Mouse (Mus musculus) hindbrain, embryonic 11.5 days (tissue): ENCODE measurements at regions not wholly inside any gene's neighbourhood (a gene's known extent, or its start where the extent isn't known, plus 50 kb on each side); places are given as distances from the start of the nearest gene placed in this dataset.

ENCODE experiments used
- ATAC-seq: fragments of 200-750 bp; cut with Nextera tagmentation; 2 replicates; pipeline ENCODE4 v1.8.0; 2017; ENCODE audit warnings: mild to moderate bottlenecking, moderate TSS enrichment, moderate library complexity; ENCODE audit not compliant: low FRiP score
- DNase-seq: peaks from one replicate; pipeline ENCODE4 v3.0.0-alpha.2; 2015; ENCODE audit warnings: low spot score
- H3K27ac ChIP-seq: fragments of 300-500 bp; sonication (generic); 2 replicates; pipeline ENCODE4 v1.5.1; 2014; ENCODE audit warnings: mild to moderate bottlenecking, low read depth, low read length
- H3K27me3 ChIP-seq: fragments of 300-500 bp; sonication (generic); 2 replicates; pipeline ENCODE4 v1.6.1; 2014; ENCODE audit warnings: mild to moderate bottlenecking, low read length, moderate library complexity, mixed read lengths; ENCODE audit not compliant: control insufficient read depth, insufficient read depth
- H3K36me3 ChIP-seq: fragments of 300-500 bp; sonication (generic); 2 replicates; pipeline ENCODE4 v1.6.1; 2014; ENCODE audit warnings: mild to moderate bottlenecking, low read length, moderate library complexity, mixed read lengths; ENCODE audit not compliant: control insufficient read depth, insufficient read depth
- H3K4me1 ChIP-seq: fragments of 300-500 bp; sonication (generic); replicated peaks from 2 replicates; pipeline ENCODE4 v1.6.1; 2014; ENCODE audit warnings: low read length, mixed read lengths; ENCODE audit not compliant: control insufficient read depth, insufficient read depth
- H3K4me2 ChIP-seq: fragments of 300-500 bp; sonication (generic); replicated peaks from 2 replicates; pipeline ENCODE4 v1.6.1; 2014; ENCODE audit warnings: mild to moderate bottlenecking, low read depth, low read length
- H3K4me3 ChIP-seq: fragments of 300-500 bp; sonication (generic); 2 replicates; pipeline ENCODE4 v1.5.1; 2014; ENCODE audit warnings: low read depth, low read length
- H3K9ac ChIP-seq: fragments of 300-500 bp; sonication (generic); 2 replicates; pipeline ENCODE4 v1.6.1; 2014; ENCODE audit warnings: low read depth, low read length
- H3K9me3 ChIP-seq: fragments of 300-500 bp; sonication (generic); 2 replicates; pipeline ENCODE4 v1.6.1; 2016; ENCODE audit warnings: low read length; ENCODE audit not compliant: control insufficient read depth
- WGBS: fragments of 180-500 bp; shearing (Covaris S2); extraction: QIAGEN DNeasy Blood & Tissue Kit; methylation state at CpG from one replicate; pipeline ENCODE4 v1.1.7; 2014; 5-methylcytosine and 5-hydroxymethylcytosine counted together

DNA sequence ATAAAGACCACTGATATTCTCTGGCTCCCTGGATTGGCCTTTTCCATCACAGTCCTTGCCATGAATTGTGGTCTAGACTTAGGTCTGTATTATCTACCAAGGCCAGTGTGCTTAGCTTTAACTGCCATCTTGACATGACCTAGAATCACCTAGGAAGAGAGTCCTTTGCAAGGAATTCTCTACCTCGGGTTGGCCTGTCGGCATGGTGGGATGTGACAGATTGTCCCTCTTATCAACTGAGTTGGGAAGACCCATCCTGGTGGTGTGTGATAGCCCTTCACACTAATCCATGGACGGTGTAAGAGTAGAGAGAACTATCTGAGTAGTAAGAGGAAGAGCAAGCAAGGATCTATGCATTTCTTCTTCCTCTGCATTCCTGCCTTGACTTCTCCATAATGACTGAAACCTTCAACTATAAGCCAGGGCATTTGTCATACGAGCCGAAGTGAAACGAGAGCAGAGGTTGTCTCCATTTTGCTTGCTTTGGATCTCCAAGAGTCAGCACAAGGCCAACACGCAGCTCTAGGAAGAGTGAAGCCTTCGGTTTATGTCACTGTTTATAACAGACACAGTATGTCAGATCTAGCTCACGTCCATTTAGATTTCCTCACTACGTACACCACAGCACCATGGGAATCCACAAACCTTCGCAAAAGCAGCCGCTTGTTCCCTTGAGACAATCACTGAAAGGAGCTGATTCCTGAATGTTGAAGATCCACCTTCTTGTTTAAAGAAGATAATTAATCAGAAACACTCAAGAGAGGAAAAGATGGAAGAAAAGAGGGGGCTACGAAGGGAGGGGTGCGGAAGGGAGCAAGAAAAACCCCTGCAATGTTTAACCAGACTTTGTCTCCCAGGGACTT lies 190.9 kb upstream of the Rgma start:
- Histone ChIP-seq H3K4me1 (0 out of 2 replicates have a peak, but pooled peaks cover 5% of the 10 kb centered on the region), H3K9ac (peak overlapping the region; percentile 32; the same call in 1 of the 2 replicates), H3K9me3 (no peaks in the 10 kb centered on the region), H3K4me2 (no peak overlapping the region), H3K36me3 (no peaks in the 10 kb centered on the region), H3K4me3 (no peak overlapping the region), H3K27ac (peak overlapping the region; percentile 88), H3K27me3 (no peaks in the 10 kb centered on the region)
- DNase-seq = no peak
- WGBS = 59% methylated on average over 14 of the region's 14 CpGs
- peak; percentile 43; the same call in 1 of the 2 replicates for ATAC-seq

- DNase-seq (peak; percentile 78), ATAC-seq (peak; percentile 91)
- Histone ChIP-seq H3K4me1 (0 out of 2 replicates have a peak, but pooled peaks cover 5% of the 10 kb centered on the region), H3K9me3 (no peaks in the 10 kb centered on the region), H3K4me2 (no peak overlapping the region), H3K27ac (peak overlapping the region; percentile 88), H3K27me3 (no peaks in the 10 kb centered on the region), H3K9ac (peak overlapping the region; percentile 32; the same call in 1 of the 2 replicates), H3K36me3 (no peaks in the 10 kb centered on the region), H3K4me3 (no peak overlapping the region)
- 32% methylated on average over 10 of the region's 10 CpGs for WGBS
These were observed 190.2 kb upstream of the Rgma start for GRCm38 (mm10) chr7:73185071-73185531.

DNA sequence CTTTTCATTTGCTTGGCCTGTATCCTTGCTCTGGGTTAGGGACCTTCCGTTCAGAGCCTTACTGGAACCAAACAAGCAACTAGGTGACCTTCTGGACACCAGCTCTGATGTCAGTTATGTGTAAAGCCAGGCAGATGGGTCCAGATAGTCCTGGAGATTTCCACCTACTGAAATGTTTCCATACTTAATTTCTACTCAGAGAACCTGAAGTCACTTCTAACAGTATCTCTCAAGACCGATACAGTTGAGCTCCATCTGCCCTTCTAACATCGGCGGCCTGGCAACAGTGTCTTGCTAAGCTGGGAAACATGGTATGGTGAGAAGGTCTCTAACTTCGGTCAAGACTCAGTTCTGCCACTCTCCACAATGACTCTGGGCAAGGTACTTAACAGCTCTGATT lies 189.7 kb upstream of the Rgma start:
- 0 out of 2 replicates have a peak, but pooled peaks cover 5% of the 10 kb centered on the region for H3K4me1 ChIP-seq
- H3K4me3 ChIP-seq = no peak overlapping the region
- 65% methylated on average over 5 of the region's 5 CpGs for WGBS
- peak overlapping the region; percentile 88 for H3K27ac ChIP-seq
- DNase-seq (no peak), ATAC-seq (peak; percentile 28; the same call in 1 of the 2 replicates)
- H3K27me3 ChIP-seq = no peaks in the 10 kb centered on the region
- no peak overlapping the region for H3K9ac ChIP-seq
- no peak overlapping the region for H3K4me2 ChIP-seq
- H3K36me3 ChIP-seq = no peaks in the 10 kb centered on the region
- H3K9me3 ChIP-seq = no peaks in the 10 kb centered on the region

DNA sequence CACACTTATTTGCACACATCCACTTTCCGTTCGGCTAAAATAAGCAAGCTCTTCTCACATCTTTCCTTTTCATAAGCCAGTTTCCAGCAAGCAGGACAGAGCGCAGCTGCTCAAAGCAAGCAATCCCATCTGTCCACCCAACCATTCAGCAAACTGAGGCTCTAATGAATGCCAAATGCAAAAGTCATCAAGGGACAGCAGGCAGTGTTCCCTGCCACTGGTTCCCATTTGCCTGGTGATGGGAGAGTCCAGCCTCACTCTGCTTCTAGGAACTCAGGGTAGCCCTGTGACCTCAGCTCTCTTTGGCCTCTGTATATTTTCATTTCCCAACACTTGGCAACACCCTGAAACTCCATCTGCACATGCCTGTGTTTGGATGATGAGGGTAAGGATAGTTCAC lies 188.8 kb upstream of the Rgma start:
- H3K9ac ChIP-seq = no peak overlapping the region
- H3K4me3 ChIP-seq = no peak overlapping the region
- no peak for DNase-seq
- no peaks in the 10 kb centered on the region for H3K27me3 ChIP-seq
- no peak overlapping the region for H3K4me2 ChIP-seq
- peak overlapping the region; percentile 88 for H3K27ac ChIP-seq
- WGBS = 74% methylated on average over 3 of the region's 3 CpGs
- no peaks in the 10 kb centered on the region for H3K36me3 ChIP-seq
- peaks cover 5% of the 10 kb centered on the region; the same call in 1 of the 2 replicates for H3K4me1 ChIP-seq
- ATAC-seq = no peak
- no peaks in the 10 kb centered on the region for H3K9me3 ChIP-seq

DNA sequence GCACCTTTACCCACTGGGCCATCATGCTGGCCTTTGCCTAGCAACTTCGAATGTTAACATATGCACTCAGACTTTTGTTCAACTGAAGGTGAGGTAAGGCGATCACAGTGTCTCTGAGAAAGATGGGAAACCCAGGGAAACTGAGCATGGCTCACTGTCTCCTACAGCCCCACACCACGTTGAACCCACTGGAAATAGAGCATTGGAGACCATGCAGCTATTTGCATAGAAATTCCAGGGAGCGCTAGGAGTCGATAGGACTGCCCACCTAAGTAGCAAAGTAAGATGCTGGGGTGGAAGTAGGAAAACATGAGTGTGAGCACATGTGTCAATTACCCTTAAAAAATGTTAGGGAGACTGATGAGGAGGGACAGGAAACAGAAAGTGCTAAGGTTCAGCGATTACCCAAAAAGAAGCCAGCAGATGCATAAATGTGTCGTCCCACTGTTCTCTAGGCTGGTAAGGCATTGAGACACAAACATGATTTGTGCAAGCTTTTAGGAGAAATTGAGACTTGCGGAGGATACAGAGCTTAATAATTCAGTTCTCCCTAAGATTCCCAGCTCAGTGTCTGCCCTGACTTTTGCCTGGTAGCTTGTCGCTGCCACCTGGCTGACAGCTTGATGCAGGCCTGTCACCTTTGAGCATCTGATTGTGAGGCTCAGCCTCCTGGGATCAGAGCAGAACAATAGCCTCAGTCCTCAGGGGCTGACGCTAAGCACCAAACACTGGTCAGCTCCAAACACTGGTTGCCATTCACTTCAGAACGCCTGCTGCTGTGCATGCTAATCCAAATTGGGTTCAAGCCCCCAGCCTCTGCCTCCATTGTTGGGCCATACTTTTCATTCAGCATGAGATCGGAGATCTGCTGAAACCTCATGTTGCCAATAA lies 183.7 kb upstream of the Rgma start:
- peak; percentile 80 for DNase-seq
- Histone ChIP-seq H3K4me1 (peaks cover 2% of the 10 kb centered on the region; the same call in 1 of the 2 replicates), H3K27me3 (no peaks in the 10 kb centered on the region), H3K4me3 (no peak overlapping the region), H3K4me2 (no peak overlapping the region), H3K9me3 (no peaks in the 10 kb centered on the region), H3K27ac (peak overlapping the region; percentile 86), H3K9ac (0 out of 2 replicates have a peak overlapping the region, but pooled peaks have one; percentile 11), H3K36me3 (no peaks in the 10 kb centered on the region)
- 26% methylated on average over 12 of the region's 12 CpGs for WGBS
- peak; percentile 92 for ATAC-seq

DNA sequence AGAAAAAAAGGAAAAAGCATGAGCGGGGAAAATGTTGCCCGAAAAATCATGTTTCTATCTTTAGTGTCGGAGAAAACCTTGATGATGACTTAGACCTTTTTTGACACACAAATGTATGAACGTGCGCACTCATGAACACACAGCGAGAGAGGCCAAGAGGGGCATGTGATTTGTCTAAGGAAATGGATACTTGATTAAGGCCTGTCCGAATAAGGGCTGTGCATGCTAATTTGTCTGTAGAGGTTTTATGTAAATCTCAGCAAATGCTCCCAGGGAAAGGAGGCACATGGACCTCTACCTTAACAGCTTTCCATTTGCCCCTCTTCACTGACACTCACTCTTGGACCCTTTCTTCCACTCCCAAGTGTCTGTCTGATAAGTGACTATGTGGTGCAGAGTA lies 182.5 kb upstream of the Rgma start:
- no peak for ATAC-seq
- Histone ChIP-seq H3K4me3 (no peak overlapping the region), H3K36me3 (no peaks in the 10 kb centered on the region), H3K9ac (no peak overlapping the region), H3K4me2 (no peak overlapping the region), H3K27me3 (no peaks in the 10 kb centered on the region), H3K9me3 (no peaks in the 10 kb centered on the region), H3K27ac (peak overlapping the region; percentile 86; the same call in 1 of the 2 replicates), H3K4me1 (peaks cover 2% of the 10 kb centered on the region; the same call in 1 of the 2 replicates)
- no peak for DNase-seq
- 71% methylated on average over 7 of the region's 7 CpGs for WGBS

DNA sequence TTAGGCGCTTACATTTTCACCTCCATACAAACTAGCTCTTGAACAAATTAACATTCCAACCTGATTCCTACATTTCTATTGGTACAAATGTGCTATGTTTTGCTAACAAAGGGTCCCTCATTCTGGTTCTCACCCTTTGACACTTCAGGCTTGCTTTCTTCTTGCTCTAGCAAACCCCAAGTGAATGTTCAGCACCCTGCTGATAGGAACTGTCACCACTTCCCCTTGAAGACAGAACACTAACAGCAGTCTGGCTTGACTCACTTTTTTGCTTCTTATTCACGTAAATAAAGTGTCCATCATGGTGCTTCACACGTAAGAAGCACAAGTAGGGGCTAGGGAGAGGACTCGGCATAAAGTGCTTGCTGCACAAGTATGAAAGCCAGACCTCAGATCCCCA lies 180.0 kb upstream of the Rgma start:
- ATAC-seq = no peak
- Histone ChIP-seq H3K4me3 (no peak overlapping the region), H3K36me3 (no peaks in the 10 kb centered on the region), H3K4me1 (peaks cover 2% of the 10 kb centered on the region; the same call in 1 of the 2 replicates), H3K4me2 (no peak overlapping the region), H3K27me3 (no peaks in the 10 kb centered on the region), H3K27ac (no peak overlapping the region), H3K9me3 (no peaks in the 10 kb centered on the region), H3K9ac (no peak overlapping the region)
- no peak for DNase-seq
- 60% methylated on average over 4 of the region's 4 CpGs for WGBS

- H3K9me3 ChIP-seq = no peaks in the 10 kb centered on the region
- ATAC-seq = peak; percentile 79
- no peaks in the 10 kb centered on the region; the same call in 1 of the 2 replicates for H3K4me1 ChIP-seq
- WGBS = 54% methylated on average over 12 of the region's 12 CpGs
- H3K36me3 ChIP-seq = no peaks in the 10 kb centered on the region
- DNase-seq = no peak
- H3K27ac ChIP-seq = peak overlapping the region; percentile 56; the same call in 1 of the 2 replicates
- H3K27me3 ChIP-seq = no peaks in the 10 kb centered on the region
- H3K4me3 ChIP-seq = no peak overlapping the region
- H3K4me2 ChIP-seq = no peak overlapping the region
- no peak overlapping the region for H3K9ac ChIP-seq
These were observed 178.3 kb upstream of the Rgma start for GRCm38 (mm10) chr7:73196851-73197531.
